Mouse (Mus musculus): ENCODE measurements around the gene Hspa14.

DNA sequence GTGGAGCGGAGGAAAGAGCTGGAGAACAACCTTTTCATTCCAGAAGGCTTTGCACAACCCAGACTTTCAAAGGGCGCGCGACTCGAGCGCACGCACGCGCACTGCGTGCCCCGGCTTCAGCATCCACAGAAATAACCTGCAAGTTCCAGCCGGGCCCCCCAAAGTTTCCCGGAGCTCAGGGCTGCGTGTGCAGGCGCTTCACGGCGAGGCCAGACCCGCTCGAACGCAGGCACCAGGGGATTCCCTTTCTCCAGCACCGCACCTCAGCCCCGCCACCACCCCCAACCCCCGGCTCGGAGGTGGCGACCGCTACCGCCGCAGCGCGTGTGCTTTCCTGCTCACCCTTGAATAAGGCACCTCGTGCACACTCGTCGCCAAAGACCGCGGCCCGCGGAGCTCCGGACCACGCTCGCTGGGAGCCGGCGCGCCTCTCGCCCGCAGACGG, 38.2 kb downstream of the Hspa14 start:
- no peak for TF ChIP-seq CTCF (IDR thresholded peaks at IDR 0.05; ENCODE audit: control insufficient read depth, insufficient read depth, insufficient replicate concordance, low read depth, low read length)
- no peak for TF ChIP-seq POLR2A (IDR thresholded peaks at IDR 0.05; ENCODE audit: control insufficient read depth, low read depth, low read length)

Measured in testis, adult 2 months (tissue).